Mouse (Mus musculus) right cerebral cortex, postnatal 4 days (tissue): ENCODE measurements around the gene Car14.
"Not testable (repeated sequence)": the region's sequence is repeated elsewhere in the genome, so short reads cannot be mapped to it uniquely, and the experiment has no call there.

Source experiments
- DNase-seq: peaks from one replicate; pipeline ENCODE4 v3.0.0-alpha.2; 2022

The Car14 gene

GRCm38 (mm10) chr3:95891211-95892065 is 13.1 kb downstream of the Car14 start, which contains the start of gene BC028528:
BC028528 (minus strand) TSS chr3:95892005.
- DNase-seq: no peak

GRCm38 (mm10) chr3:95889664-95890063 is 14.8 kb downstream of the Car14 start:
- DNase-seq: no peak

- no peak for DNase-seq
These were observed 16.9 kb downstream of the Car14 start for GRCm38 (mm10) chr3:95887596-95887995.

GRCm38 (mm10) chr3:95884400-95884799 is 20.1 kb downstream of the Car14 start:
- no peak for DNase-seq

GRCm38 (mm10) chr3:95882816-95883425 is 21.6 kb downstream of the Car14 start:
- DNase-seq: peak; percentile 69

- DNase-seq: peak; percentile 90
These were observed 22.3 kb downstream of the Car14 start, which contains the start of gene Ciart for GRCm38 (mm10) chr3:95881979-95882815. Ciart (minus strand) TSS chr3:95882251.

GRCm38 (mm10) chr3:95879063-95879462 is 25.4 kb downstream of the Car14 start:
- no peak for DNase-seq

- DNase-seq: no peak
These were observed 32.4 kb downstream of the Car14 start for GRCm38 (mm10) chr3:95872048-95872447.

GRCm38 (mm10) chr3:95871392-95871867 is 33.1 kb downstream of the Car14 start, which contains the start of gene Mrps21:
Mrps21 (minus strand) TSS chr3:95871519.
- peak; percentile 77 for DNase-seq

- DNase-seq: no peak
These were observed 33.5 kb downstream of the Car14 start for GRCm38 (mm10) chr3:95870976-95871375.

- no peak for DNase-seq
These were observed 37.1 kb downstream of the Car14 start for GRCm38 (mm10) chr3:95867408-95867807.

GRCm38 (mm10) chr3:95866071-95866470 is 38.4 kb downstream of the Car14 start:
- no peak for DNase-seq

- no peak for DNase-seq
These were observed 38.9 kb downstream of the Car14 start for GRCm38 (mm10) chr3:95865571-95865970.

GRCm38 (mm10) chr3:95865050-95865449 is 39.4 kb downstream of the Car14 start:
- DNase-seq: no peak

- DNase-seq: no peak
These were observed 40.9 kb downstream of the Car14 start for GRCm38 (mm10) chr3:95863578-95863977.

- DNase-seq: peak; percentile 52
These were observed 42.7 kb downstream of the Car14 start for GRCm38 (mm10) chr3:95861796-95862195.

- no peak for DNase-seq
These were observed 43.3 kb downstream of the Car14 start for GRCm38 (mm10) chr3:95861216-95861615.

GRCm38 (mm10) chr3:95860323-95860722 is 44.2 kb downstream of the Car14 start:
- DNase-seq: no peak

- not testable (repeated sequence) for DNase-seq
These were observed 46.2 kb downstream of the Car14 start for GRCm38 (mm10) chr3:95858278-95858677.

- not testable (repeated sequence) for DNase-seq
These were observed 47.4 kb downstream of the Car14 start for GRCm38 (mm10) chr3:95857050-95857449.

GRCm38 (mm10) chr3:95856115-95856514 is 48.4 kb downstream of the Car14 start:
- no peak for DNase-seq

GRCm38 (mm10) chr3:95855502-95856089 is 48.9 kb downstream of the Car14 start, which contains the start of gene Prpf3:
Prpf3 (minus strand) TSS chr3:95855885.
- peak; percentile 91 for DNase-seq
